Mouse (Mus musculus): ENCODE data around the gene 4632433K11Rik.
"Not testable (repeated sequence)": the region's sequence is repeated elsewhere in the genome, so short reads cannot be mapped to it uniquely, and the experiment has no call there.

The 4632433K11Rik gene

DNA sequence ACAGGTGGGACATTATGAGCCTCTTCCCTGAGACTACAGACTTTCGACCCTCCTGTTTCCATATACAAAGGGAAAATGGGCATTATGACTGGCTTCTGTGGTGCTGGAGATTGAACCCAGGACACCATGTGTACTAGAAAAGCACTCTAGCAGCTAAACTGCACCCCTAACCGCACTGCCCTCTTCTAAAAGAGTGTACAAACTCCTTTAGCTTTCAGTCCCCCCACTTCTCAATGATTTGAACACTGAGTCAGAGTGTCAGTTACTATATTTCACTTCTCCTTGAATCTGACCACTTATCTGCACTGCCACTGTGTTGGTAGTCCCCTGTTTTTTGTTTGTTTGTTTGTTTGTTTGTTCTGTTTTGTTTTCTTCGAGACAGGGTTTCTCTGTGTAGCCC is at the start of gene 4632433K11Rik:
Gene 4632433K11Rik (plus strand): TSS at position 301 of the 400 bp plus-strand sequence.
- in situ Hi-C loops (cut with MboI, MseI) = no loop called here

DNA sequence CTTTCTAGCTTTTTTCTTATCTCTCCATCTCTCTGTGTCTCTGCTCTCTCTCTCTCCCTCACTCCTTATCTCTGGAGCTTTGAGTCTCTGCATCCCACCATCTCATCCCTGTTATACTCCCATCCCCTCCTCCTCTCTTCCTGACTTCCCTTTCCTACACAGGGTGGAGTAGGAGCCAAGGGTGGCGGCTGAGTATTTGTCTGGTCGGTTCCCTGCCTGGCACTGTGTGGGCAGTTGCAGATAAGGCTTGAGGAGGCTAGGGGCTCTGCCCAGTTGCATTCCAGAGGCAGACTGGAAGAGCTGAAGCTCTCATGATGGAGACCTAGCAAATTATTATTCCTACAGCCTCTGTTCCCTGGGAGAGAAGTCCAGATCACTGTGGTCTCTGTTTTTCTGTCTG is 45.7 kb upstream of the 4632433K11Rik start:
- in situ Hi-C loops (cut with MboI, MseI) = no loop called here

DNA sequence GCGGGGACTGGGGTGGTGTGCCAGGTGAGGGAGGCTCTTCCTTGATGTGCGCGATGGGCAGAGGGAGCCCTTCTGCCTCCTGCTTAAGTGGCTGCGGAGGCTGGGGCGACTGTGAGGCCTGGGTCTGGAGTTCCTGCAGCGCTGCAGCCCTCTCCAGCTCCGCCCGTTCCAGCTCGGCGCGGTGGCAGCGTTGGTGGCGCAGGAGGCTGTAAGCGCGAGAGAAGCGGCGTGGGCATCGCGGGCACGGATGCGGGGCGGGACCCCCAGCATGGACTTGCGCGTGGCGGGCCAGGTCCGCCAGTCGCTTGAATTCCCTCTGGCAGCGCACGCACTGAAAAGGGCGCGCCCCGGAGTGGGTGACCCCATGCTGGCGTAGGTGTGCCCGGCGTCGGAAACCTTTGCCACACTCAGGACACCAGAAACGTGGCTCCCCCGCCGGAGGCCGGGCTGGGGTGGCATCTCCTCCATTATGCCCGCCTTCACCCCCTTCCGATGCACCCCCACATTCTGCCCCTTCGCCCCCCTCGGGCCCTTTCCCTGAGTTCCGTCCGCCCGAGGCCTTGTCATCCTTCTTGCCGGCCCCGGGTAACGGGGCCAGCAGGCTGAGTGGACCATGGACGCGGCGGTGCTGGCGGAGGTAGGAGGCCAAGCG is 40.4 kb upstream of the 4632433K11Rik start:
- in situ Hi-C loops (cut with MboI, MseI) = no loop called here

DNA sequence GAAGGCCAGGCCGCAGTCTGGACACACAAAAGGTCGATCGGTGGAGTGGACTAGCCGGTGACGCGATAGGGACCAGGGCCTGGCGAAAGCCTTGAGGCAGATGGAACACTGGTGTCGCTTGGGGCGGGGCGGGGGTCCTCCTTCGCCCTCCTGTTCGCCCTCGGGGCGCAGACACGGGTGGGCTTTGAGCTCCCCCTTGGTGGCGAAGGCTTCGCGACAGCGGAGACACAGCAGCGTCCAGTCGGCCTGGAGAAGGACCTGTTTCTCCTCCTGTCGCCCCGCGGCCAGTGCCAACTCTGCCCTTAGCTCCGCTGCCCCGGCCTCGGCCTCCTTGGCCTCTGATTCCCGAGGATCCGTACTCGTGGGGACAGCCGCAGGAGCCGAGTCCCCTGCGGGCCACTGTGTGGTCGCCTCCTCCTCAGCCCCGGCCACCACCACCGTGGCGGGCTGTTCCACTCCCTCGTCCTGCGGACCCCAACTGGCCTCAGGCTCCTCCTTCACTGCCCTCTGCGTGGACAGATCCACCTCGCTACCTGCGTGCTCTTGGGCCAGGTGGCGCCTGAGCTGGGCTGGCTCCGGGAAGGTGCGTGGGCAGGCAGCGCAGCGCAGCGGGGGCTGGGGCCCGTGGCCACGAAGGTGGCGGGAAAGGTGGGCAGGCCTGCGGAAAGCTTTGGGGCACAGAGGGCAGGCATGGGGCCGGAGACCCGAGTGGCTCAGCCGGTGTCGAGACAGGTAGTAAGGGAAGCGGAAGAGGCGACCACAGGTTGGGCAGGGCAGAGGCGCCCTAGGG is 39.7 kb upstream of the 4632433K11Rik start:
- in situ Hi-C loops (cut with MboI, MseI) = no loop called here

DNA sequence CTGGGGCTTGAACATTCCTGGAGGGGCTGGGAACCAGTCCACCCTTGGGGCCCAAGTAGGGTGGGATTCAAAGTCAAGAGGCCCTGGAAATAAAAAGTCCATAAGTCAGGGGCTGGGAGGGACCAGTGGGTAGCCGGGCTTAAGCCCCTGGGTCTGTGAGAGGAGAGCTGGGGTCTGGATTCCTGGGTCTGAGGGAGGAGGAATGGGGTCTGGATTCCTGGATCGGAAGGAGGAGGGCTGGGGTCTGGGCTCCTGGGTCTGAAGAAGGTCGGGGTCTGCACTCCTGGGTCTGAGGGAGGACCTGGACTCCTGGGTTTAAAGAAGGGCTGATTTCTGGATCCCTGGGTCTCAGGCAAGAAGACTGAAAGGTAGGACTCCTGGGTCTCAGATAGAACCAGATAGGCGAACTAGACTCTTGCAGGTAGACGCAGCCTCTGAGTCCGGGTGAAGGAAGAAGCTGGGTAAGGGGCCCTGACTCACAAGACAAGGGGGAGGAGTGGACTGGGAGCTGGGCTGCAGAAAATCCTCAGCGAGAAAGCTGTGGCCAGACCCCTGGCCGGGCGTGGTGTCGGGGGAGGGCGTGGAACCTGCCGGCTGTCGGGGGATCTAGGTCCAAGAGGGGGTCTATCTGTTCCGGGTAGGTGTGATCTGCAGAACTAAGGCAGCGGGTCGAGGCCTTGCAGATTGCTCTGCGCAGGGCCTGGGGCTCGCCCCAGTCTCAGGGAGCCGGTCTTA is 38.5 kb upstream of the 4632433K11Rik start:
- in situ Hi-C loops (cut with MboI, MseI) = no loop called here

DNA sequence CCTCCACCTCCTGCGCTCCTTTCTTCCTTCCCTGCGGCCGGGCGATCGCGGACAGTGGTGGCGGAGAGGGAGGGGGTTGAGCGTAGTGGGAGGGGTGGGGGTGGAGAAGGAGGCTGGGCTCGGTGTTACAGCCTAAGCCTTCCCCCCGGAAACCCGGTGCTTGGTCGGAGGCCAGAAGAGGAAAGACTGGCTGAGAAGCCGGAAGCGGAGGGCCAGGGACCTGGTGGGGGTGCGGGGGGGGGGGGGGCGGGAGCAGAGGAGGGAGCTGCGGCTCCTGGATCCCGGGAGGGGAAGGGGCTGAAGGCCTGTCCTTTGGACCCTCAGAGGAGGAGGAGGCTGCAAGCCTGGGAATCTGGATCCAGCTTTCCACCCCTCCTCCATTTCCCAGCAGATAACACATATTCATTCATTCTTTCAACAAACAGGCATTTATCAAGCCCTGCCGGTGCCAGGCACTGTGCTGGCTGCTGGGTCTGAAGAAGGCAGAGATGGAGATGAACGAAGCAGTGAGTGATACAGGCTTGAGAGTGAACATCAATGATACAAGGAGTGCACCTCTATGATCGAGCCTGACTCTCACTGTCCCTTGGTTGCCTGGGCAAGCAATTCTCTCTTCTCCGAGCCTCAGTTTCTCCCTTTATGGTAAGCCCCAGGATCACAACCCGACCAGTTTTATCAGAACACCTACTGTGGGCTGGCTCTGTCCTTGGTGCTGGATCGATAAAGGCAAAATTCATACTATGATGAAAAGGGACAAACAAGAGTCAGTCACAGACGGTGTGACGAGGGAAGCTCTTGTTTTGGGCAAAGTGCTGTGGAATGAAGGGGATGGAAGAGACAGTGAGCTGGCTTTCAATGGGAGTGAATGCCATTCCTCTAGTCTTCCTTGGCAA is 37.7 kb upstream of the 4632433K11Rik start, which contains the start of gene Zfp579:
Gene Zfp579 (minus strand): TSS at position 156 of the 893 bp plus-strand sequence.
- in situ Hi-C loops (cut with MboI, MseI) = no loop called here

DNA sequence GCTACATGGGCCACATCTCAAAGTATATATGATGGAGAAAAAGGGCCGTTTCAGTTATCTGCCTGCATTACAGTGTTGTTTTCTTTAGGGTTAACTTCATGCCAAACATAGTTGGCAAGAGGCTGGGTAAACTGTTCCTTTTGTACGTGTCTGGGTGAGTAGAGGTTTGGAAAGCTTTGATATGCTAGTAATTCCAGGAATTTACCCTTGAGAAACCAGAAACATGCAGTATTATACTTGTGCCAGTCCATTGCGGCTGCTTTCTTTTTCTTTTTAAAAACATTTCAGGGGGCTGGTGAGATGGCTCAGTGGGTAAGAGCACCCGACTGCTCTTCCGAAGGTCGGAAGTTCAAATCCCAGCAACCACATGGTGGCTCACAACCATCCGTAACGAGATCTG is 37.0 kb upstream of the 4632433K11Rik start:
- in situ Hi-C loops (cut with MboI, MseI) = no loop called here

DNA sequence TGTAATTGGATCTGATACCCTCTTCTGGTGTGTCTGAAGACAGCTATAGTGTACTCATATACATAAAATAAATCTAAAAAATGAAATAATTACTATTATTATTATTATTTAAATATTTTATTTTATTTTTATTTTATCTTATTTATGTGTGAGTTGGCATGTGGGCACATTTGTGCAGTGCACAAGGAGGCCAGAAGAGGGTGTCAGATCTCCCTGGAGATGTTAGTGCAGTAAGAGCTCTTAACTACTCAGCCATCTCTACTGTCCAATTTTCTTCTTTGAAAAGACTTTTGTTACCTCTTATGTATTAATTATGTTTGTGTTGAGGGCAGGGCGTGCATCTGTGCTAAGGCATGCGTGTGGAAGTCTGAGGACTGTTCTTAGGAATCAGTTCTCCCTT is 34.0 kb upstream of the 4632433K11Rik start:
- in situ Hi-C loops (cut with MboI, MseI) = no loop called here

DNA sequence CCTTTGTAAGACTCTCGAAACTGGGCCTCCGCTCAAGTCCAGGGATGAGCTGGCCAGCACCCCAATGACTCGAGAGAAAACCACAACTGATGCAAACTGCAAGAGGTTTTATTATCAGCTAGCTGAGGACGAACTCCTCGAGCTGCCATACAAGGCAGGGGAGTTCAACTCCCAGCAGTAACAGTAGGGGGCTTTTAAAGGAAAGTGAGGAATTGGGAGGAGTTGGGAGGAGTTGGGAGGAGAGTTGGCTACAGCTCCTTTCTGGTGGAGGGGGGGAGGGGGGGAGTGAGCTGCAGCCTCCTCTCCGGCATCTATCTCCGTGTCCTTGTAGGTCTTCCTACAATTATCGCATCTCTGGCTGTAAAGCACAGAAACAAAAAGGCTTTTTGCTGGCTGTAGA is 31.0 kb upstream of the 4632433K11Rik start:
- in situ Hi-C loops (cut with MboI, MseI) = not testable (repeated sequence)

DNA sequence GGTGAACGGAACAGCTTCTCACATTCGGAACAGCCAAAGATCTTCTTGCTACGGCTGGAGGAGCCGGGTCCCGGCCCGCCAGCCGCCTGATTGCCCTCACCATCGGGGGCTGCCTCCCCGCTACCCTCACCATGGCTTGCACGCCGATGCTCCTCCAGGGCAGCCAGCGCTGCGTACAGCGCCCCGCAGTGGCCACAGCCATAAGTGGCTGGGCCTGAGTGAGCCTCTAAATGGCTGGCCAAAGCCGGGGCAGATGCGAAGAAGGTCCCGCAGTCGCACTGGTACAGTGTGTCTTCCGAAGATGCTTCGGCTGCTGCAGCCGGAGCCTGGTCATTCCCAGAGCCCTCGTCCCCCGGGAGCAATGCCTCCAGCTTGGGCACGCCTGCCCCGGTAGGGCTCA is 25.7 kb upstream of the 4632433K11Rik start:
- in situ Hi-C loops (cut with MboI, MseI) = no loop called here

DNA sequence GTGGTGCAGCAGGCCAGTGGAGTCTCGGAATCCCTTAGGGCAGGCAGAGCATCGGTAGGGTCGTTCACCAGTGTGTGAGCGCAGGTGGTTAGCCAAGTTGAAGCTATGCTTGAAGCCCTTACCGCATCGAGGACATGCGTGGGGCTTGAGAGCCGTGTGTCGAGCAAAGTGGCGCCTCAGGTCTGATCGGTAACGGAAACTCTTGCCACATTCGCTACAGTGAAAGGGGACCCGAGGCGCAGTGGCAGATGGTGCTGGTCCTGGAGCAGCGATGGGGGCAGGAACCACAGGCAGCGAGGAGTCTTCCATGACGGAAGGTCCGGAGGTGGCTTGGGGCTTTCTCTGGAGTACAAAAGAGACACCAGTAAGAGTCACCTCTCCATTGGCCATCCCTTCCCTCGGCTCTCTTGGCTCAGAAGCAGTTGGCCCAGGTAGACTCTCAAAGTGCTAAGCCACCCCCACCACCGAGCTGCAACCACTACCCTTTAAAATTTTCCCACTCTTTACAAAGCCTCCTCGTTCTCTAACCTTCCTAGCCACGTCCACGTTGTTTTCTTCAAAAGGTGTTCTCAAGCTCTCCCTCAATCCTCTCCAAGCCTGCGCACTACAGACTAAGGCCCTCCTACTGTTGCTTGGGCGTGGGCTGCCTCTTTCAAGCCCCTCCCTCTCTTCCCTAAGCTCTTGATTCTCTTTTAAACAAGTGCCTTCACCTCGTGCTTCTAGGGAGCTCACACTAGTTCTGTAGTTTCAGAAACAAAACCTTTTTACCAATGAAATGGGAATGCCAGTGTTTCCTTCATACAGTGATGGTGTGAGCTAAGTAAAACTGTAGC is 21.0 kb upstream of the 4632433K11Rik start:
- in situ Hi-C loops (cut with MboI, MseI) = no loop called here

DNA sequence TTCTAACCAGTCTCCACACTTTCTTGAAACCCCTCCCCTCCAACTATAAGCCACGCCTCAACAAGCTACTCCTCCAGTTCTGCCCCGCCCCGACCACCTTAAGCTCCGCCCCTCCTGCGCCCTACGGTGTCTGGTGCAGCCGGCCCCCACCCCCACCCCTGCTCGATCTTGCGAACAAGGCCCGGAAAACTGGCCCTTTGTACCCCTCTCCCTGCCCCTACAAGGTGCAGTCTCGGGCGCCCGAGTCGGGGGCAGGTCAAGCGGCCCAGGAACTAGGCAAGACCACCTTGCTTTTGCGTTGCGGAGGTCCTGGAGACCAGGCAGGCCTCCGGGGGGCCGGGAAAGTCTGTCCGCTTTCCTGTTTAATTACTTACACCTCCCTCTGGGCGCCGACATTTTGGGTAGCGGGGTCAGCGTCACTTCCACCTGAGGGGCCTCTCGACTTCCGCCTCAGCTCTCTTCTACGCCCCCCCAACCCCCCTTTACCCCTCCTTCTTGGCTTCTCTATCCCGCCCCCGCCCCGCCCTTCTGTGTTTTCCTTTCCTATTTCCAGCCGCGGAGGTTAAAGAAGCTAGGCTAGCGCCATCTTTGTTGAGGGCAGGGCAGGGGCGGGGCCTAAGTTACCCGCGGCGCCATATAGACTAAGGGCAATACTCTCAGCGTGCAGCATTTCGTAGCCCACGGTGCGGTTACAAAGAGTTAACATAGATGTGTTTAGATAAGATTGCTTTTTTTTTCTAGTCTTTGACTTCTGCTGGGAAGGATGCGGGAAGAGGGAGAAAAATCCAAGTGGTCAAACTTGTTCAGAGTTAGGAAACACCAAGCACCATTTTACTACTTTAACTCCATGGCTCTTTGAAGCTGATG is 19.4 kb upstream of the 4632433K11Rik start, which contains the start of the genes Zfp524 and Fiz1:
Gene Zfp524 (plus strand): TSS at position 165 of the 867 bp plus-strand sequence.
Gene Fiz1 (minus strand): TSS at position 447 of the 867 bp plus-strand sequence.
- in situ Hi-C loops (cut with MboI, MseI) = no loop called here

DNA sequence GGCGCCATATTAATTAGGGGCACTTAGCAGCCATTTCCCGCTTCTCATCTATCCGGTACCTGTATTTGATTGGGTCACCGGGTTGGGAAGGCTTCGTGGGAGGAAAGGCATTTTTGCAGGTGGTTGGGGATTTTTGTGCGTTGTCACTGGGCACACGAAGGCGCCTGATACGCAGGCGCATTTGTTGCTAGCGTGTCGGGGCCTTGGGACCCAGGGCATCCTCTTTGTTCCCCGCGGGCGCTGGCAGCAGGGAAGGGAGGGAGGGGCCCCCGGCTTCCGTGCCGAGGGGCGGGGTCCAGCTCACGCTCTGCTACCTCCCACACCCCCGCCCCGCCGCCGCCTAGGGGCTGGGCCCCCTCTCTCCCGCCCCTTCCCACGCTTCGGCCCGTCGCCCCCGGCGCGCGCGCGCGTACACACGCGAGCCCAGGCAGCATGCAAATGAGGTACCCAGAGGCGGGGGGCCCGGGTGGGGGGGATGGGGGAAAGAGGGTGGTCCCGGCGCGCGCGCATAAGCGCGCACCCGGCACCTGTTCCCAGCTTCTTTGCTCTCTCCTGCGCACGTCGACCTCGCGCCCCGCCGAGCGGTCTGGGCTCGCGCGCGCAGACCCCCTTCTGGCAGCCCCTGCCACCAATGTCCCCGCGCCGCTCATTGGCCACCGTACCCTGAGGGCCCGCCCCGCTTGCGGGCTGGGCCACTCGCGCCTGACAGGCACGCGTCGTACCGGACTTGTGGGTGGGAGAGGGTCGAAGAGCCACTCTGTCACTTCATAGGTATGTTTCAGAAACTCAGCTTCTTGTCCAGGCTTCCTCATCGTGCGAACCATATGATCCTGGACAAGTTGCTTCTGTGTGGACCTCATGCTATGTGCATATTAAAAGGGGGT is 18.6 kb upstream of the 4632433K11Rik start, which contains the start of gene Gm44973:
Gene Gm44973 (plus strand): TSS at position 379 of the 884 bp plus-strand sequence.
- in situ Hi-C loops (cut with MboI, MseI) = no loop called here

DNA sequence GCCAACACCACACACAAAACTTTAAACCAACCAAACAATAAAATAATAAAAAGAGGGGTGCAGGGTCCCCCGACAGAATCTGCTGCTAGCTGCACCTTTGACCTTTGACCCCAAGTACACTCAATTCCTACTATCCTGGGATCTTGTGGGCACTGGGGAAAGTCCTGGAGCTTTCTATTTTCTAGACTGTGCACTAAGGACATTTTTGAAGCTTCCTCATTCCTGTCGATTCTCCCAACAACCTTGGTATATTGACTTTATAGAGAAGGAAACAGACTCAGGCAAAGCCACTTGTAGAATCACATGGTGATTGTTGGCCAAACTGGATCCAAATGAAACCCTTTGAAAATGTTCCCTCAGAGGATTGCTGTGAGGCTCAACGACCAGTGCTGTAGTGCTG is 17.9 kb upstream of the 4632433K11Rik start:
- in situ Hi-C loops (cut with MboI, MseI) = no loop called here

DNA sequence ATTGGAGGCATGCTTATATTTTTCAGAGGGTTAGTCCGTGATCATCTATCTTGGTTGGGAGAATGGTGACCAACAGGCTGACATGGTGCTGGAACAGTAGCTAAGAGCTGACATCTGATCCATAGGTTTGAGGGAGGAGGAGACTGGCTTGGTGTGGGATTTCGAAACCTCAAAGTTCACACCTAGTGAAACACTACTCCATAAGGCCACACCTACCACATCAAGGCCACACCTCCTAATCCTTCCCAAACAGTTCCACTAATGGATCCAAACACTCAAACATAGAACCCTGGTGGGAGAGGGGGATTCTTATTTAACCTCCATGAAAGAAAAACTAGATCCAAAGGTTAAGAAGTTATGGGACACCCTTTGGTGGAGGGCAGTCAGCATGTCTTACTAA is 17.0 kb upstream of the 4632433K11Rik start:
- in situ Hi-C loops (cut with MboI, MseI) = no loop called here

DNA sequence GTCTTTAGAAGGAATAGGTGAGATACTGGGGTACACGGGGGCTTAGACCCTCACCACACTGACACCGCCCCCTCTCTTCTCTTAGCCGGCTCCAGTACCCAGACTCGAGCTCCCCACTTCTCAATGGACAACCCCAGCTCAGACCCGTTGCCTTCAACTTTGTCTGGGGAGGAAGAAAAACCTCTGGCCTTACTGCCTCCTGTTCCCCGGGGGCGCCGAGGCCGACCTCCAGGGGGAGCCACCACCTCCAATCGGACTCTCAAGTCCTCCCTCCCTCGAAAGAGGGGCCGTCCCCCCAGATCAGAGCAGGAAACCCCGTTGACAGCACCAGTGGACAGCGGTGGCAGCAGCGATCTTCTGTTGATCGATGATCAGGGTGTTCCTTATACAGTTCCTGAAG is 16.6 kb upstream of the 4632433K11Rik start:
- in situ Hi-C loops (cut with MboI, MseI) = no loop called here

DNA sequence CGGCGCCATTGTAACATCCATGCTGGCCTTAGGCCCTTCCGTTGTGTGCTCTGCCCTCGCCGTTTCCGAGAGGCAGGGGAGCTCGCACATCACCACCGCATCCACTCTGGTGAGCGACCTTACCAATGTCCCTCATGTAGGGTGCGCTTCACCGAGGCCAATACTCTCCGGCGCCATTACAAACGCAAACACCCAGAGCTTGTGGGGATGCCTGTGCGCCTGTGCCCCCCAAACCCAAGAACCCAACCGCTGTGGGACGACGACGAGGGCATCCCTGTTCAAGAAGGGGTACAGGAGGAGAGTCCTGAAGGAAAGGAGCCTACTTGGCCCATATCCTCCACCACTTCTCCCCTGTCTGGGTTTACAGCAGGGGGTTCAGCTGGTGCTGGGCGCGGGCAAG is 16.0 kb upstream of the 4632433K11Rik start:
- in situ Hi-C loops (cut with MboI, MseI) = no loop called here

DNA sequence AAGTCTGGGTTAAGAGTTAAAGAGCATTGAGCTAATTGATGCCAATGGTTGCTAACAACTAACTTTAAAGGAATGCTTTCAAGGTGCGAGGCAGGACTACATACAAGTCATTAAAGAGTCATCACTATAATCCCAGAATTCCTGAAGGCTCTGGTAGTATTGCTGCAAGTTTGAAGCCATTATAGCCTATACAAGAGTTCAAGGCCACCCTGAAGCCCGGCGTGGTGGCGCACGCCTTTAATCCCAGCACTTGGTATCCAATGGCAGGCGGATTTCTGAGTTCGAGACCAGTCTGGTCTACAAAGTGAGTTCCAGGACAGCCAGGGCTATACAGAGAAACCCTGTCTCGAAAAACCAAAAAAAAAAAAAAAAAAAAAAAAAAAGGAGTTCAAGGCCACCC is 14.3 kb upstream of the 4632433K11Rik start:
- in situ Hi-C loops (cut with MboI, MseI) = not testable (repeated sequence)

Measured in T-helper 1 cell (primary cell).